Mouse (Mus musculus): Measurements from ENCODE around the gene Pecr.
A peak's percentile ranks its signal among the peaks of the same experiment; 100 is the strongest.

The Pecr gene

GRCm38 (mm10) chr1:72283992-72284485 lies at the start of gene Pecr, which contains the start of gene Tmem169:
Pecr (minus strand) TSS chr1:72284314.
Tmem169 (plus strand) TSS chr1:72284369.
- peak; percentile 90 for DNase-seq (ENCODE audit: low spot score)

DNA sequence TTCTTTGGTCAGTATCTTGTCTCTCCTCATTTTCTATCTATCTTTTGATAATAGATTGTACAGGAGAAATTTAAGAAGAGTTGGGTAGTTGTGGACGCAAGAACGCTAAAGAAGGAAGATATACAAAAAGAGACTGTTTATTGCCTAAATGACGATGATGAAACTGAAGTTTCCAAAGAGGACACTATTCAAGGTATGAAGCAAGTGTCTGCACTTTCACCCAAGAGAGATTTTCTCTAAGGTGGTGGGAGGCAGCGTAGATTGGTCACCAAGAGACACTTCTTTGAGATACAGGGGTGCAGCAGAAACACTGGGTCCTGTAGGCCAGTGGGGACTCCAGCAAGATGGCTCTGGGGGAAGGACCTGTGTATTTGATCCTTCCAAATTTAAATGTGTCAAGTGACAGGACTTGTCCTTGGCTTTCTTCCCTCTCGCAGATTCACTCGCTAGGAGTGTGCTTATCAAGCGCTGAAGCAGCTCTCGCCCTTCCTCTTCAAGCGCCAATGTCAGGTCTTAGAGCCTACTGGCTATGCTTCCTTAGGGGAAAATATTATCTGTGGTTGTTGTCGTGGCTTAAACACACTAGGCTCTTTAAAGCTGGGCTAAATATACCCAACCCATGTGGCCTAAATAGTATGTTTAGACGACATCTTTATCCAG lies 42.2 kb upstream of the Pecr start:
- DNase-seq (ENCODE audit: low spot score): no peak

DNA sequence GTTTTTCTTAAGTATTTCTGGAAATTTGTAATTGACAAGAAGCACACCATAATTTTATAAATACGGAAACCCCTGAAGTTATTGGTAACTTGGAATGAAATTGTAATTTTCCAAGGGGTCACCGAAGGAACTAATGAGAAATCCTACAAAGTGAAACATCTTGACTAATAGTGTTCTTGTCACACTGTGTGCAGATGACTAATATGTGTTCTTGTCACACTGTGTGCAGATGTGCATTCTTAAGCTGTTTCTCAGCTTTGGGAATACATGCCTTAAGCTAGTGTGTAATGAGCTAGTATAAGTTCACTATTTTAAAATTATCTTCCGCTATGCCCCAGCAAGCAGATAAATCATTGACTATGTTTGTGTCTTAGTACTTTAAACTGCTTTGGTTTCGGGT lies 39.1 kb upstream of the Pecr start:
- no peak for DNase-seq (ENCODE audit: low spot score)

DNA sequence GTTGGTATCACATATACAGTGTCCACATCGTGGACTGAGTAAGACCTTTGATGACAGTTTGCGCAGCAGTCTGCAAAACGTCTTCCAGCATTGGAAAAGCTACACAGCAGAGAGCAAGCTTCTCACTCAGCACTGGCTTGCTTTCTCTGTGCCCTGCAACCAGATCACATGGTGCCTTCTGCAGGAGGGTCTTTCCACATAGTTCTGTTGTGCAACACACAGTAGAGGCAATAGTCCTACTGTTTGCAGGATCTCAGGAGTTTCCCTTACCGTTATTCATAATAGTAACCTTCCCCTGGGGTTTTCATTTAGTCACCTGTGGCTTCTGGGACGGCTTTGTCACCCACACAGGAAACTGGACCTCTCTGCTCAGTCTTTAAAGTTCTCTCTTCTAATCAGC lies 36.6 kb upstream of the Pecr start:
- no peak for DNase-seq (ENCODE audit: low spot score)

DNA sequence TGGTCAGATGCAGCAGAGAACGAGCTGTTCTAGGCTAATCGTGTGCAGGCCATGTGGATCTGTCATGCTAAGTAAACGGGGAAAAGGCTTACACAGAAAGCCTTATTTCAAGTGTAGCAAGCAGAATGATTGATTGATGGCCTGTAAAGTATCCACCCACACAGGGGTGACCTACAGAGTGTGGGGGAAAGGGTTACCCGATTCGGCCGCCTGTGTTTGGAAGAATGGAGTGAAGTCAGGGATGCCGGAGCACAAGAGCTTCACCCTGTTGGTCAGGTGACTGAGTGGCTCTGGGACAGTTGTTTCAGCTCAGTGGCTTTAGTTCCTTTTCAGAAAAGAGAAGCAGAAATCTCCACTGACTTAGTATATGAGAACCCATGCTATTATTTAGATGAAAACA lies 32.8 kb upstream of the Pecr start:
- DNase-seq (ENCODE audit: low spot score): no peak

DNA sequence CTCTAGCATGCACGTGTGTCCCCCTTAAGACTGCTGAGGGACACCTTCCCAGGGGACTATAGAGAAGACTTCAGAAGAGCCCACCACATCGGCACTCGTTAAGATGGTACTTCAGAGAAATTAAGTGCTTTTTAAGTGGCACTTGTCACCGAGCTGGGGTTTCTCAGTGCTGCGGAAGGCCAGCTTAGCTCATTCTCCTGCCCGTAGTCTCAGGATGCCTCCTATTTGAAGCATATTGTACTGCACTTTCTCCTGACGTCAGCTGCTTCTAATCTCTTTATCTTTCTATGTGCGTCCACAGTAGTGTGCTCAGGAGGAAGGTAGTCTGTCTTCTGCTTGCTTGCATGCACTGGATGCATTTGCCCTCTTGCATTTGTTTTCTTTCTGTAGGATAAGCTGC lies 32.3 kb upstream of the Pecr start:
- DNase-seq (ENCODE audit: low spot score): no peak

DNA sequence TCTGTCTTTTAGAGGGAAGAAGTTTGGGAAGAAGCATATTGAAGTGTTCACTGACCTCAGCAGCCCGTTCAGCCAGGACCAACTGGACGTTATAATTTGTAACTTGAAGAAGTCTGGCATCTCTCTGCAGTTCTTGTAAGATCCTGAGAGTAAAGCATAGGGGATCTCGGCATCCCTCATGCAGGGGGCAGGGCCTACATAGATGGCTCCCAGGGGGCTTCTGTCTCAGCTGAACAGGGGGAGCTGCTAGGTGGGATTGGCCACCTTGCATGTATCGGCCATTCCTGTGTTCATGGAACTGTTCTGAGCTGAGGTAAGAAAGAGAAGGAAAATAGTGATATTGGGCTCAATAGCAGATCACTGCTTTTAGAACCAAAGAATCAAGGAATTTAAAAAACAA lies 31.3 kb upstream of the Pecr start:
- no peak for DNase-seq (ENCODE audit: low spot score)

- DNase-seq (ENCODE audit: low spot score): no peak
Observed at GRCm38 (mm10) chr1:72313399-72314039, 29.4 kb upstream of the Pecr start.

GRCm38 (mm10) chr1:72312701-72313398 lies 28.7 kb upstream of the Pecr start:
- no peak for DNase-seq (ENCODE audit: low spot score)

DNA sequence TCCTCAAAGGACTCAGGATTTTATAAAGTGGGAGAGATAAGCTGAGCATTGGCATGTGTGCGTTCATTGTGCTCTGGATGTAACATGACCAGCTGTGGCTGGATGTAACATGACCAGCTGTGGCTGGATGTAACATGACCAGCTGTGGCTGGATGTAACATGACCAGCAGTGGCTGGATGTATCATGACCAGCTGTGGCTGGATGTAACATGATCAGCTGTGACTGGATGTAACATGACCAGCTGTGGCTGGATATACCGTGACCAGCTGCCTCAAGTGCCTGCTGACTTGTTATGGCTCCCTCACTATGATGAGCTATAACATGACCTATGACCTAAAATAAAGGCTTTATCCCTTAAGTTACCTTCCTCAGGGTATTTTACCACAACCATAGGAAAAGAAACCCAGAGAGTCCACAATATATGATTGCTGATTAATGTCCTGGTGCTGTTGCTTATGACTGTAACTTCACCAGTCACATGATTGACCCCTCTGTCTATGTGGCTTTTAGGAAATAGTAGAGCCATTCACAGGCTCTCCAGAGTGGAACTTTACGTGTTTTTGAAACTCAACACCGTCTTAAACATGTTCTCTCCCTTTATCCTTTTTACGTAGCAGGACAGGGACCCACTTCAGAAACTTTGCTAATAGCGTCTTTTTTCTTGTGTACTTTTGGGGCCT lies 25.8 kb upstream of the Pecr start:
- no peak for DNase-seq (ENCODE audit: low spot score)

DNA sequence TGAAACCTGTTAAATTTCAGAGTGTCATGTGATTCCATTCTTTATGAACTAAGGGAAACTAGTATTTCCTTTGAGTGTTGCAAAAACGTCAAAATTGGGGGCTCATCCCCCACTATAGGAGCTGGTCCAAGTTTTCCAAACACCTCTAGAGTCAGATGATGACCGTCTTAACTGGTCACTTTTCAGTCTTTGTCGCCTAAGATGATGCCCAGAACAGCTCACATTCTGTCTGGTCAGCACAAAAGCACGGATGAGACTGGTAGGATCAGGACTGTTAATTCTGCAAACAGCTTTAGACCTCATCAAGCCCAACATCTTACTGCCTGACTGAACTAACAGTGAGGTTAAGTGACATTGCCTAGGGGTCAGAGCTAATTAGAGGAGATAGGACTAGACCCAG lies 24.8 kb upstream of the Pecr start:
- no peak for DNase-seq (ENCODE audit: low spot score)

DNA sequence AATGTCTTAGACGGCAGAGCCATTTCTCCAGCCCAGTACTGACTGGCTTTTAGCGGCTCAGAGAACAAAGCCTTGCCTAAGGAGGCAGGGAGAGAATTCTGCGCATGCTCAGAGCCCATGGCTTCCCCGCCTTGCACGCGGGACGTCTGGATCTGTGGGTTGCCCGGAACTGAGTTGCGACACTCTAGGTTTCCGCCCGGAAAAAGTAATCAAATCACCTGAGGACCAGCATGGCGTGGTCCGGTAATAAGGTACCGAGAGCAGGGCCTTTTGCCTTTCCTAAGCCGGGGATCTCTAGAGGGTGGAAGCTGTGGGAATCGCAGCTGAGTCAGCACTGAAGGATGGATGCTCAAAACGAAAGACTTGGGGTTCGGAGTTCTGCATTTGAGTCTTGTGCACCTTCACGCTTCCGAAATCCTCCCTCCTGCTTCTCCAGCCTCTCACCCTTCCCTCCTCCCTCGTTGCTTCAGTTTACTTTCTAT lies 23.2 kb upstream of the Pecr start, which contains the start of gene Xrcc5:
Gene Xrcc5, plus strand, starts transcription at position 105 of the 482 bp plus-strand sequence.
- peak; percentile 84 for DNase-seq (ENCODE audit: low spot score)

- DNase-seq (ENCODE audit: low spot score): no peak
Observed at GRCm38 (mm10) chr1:72306679-72307181, 22.6 kb upstream of the Pecr start.

DNA sequence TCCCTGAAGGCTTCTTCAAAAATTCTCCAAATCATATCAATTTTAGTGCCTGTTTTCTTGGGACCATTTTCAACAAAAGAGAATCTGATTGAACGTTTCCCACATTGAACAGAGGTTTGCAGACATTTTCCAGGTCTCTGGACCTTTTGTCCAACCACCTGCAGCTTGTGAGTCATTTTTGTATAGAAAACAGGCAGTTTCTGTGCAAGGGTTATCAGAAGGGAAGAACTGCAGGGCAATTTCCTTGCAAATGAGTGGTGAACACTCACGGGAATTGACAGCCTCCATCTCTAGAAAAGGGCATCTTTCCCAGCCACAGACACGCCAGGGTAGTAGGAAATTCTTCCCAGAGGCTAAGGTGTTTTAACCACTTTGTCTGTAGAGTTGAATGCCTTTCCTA lies 22.1 kb upstream of the Pecr start:
- no peak for DNase-seq (ENCODE audit: low spot score)

- DNase-seq (ENCODE audit: low spot score): no peak
Observed at GRCm38 (mm10) chr1:72301845-72302244, 17.7 kb upstream of the Pecr start.

- no peak for DNase-seq (ENCODE audit: low spot score)
Observed at GRCm38 (mm10) chr1:72295746-72296145, 11.6 kb upstream of the Pecr start.

GRCm38 (mm10) chr1:72293869-72294663 lies 10.0 kb upstream of the Pecr start:
- DNase-seq (ENCODE audit: low spot score): no peak

GRCm38 (mm10) chr1:72291925-72292324 lies 7.8 kb upstream of the Pecr start:
- no peak for DNase-seq (ENCODE audit: low spot score)

DNA sequence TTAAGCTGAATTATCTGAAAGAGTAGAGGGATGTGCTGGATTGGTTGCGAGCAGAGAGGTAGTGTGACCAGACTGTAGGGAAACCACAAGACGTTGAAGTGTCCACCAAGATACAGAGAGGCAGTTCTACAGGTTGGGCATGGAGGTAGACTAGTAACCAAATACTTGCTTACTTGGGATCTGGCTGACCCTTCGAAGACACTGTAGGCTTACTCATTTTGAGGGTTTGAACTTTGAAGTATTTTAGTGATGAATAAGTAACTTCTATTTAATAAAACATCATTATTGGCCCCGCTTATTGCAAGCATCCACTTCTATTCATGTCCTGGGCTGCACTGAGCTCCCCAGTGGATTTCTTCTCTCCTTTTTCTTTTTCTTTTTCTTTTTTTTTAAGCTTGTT lies 7.3 kb upstream of the Pecr start:
- DNase-seq (ENCODE audit: low spot score): no peak

DNA sequence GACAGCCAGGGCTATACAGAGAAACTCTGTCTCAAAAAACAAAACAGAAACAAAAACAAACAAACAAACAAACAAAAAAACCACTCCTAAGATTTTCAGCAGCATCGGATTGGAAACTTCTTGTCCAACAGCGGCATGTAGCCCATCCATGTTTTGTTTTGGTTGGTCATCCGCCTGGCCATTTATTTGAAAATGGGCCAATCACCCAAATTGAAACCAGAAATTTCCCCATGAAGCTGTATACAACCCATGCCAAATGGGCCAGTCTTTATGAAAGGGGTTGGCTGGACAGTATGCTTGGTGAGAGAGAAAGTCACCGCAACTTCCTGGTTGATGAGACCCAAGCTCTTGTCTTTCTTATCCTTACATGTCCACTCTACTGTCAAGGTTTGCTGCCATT lies 6.8 kb upstream of the Pecr start:
- no peak for DNase-seq (ENCODE audit: low spot score)

DNA sequence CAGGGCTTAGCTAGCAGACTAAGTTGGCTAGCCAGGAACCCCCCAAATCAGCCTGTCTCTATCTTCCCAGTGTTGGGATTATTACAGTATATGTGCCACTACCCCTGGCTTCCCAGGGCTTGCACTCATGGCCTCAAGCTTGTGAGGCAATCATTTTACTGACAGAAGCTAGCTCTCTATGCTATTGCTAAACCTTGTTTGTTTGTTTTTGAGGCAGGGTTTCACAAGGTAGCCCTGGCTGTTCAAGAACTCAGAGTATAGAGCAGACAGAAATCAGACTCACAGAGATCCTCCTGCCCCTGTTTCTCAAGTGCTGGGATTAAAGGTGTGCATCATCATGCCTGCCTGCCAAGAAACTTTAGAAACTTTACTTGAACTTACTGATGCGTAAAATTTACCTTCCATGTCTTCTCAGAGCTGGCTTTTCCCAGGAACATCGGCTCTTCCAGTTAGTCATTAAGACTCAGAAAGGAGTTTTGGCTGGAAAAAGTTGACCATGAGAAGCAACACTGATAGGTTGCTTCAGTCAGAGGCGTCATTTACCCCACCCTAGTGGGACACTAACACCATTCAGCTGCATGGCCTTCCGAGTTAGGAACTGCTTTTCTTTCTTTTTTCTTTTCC lies 4.5 kb upstream of the Pecr start:
- no peak for DNase-seq (ENCODE audit: low spot score)

Measured in ovary, postnatal 14 days (tissue).